Mouse (Mus musculus): ENCODE measurements at regions not wholly inside any gene's neighbourhood (a gene's known extent, or its start where the extent isn't known, plus 50 kb on each side); places are given as distances from the start of the nearest gene placed in this dataset.

DNA sequence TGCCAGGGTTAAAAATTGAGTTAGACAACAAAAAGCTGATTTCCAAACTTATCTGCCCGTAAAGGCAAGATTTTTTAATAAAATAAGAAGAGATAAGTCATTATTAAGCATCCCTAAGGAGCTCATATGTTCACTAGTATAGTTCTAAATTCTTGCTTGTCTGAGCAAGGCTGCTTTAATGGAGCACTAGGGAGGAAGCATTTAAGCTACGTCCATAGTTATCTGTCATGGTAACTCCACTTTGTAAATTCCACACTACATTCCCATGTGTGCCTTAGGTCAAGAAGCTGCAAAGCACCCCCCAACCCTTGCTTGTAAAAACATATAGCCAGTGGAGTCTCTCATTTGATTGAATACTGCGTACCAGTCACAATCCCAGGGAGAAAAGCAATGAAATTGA, 145.0 kb upstream of the Zfp804b start:
- no peaks in the 10 kb centered on the region for H3K4me1 ChIP-seq (ENCODE audit: control insufficient read depth, insufficient read depth, low read length)
- TF ChIP-seq POLR2A (IDR thresholded peaks at IDR 0.05; ENCODE audit: extremely low read depth, insufficient read depth, low read length) (no peak), CTCF (IDR thresholded peaks at IDR 0.05; ENCODE audit: low read depth, low read length) (no peak)
- no peak overlapping the region for H3K27ac ChIP-seq (replicated peaks; ENCODE audit: insufficient read depth, low read depth, low read length)
- no peak for DNase-seq (ENCODE audit: extremely low read depth, low read depth, low spot score)
- H3K27me3 ChIP-seq (ENCODE audit: control insufficient read depth, insufficient read depth, low read length), result no peaks in the 10 kb centered on the region
- H3K9ac ChIP-seq (ENCODE audit: low read depth, low read length), result no peak overlapping the region
- H3K79me2 ChIP-seq (ENCODE audit: control insufficient read depth, insufficient read depth, low read length), result no peaks in the 10 kb centered on the region
- WGBS, result 76% methylated on average over 3 of the region's 3 CpGs
- no peaks in the 10 kb centered on the region for H3K36me3 ChIP-seq (ENCODE audit: control insufficient read depth, insufficient read depth, low read length)
- H3K4me3 ChIP-seq (ENCODE audit: insufficient read depth, low read depth, low read length), result no peak overlapping the region

GRCm38 (mm10) chr5:7517520-7518181, 173.1 kb upstream of the Zfp804b start:
- WGBS, result 61% methylated on average over 3 of the region's 3 CpGs
- Histone ChIP-seq H3K27me3 (ENCODE audit: control insufficient read depth, insufficient read depth, low read length) (no peaks in the 10 kb centered on the region), H3K4me3 (ENCODE audit: insufficient read depth, low read depth, low read length) (no peak overlapping the region), H3K27ac (replicated peaks; ENCODE audit: insufficient read depth, low read depth, low read length) (no peak overlapping the region), H3K79me2 (ENCODE audit: control insufficient read depth, insufficient read depth, low read length) (no peaks in the 10 kb centered on the region), H3K36me3 (ENCODE audit: control insufficient read depth, insufficient read depth, low read length) (no peaks in the 10 kb centered on the region), H3K9ac (ENCODE audit: low read depth, low read length) (no peak overlapping the region), H3K4me1 (ENCODE audit: control insufficient read depth, insufficient read depth, low read length) (no peaks in the 10 kb centered on the region)
- TF ChIP-seq CTCF (IDR thresholded peaks at IDR 0.05; ENCODE audit: low read depth, low read length), result no peak
- TF ChIP-seq POLR2A (IDR thresholded peaks at IDR 0.05; ENCODE audit: extremely low read depth, insufficient read depth, low read length), result no peak
- no peak for DNase-seq (ENCODE audit: extremely low read depth, low read depth, low spot score)

GRCm38 (mm10) chr5:7532686-7533199, 188.2 kb upstream of the Zfp804b start:
- no peaks in the 10 kb centered on the region for H3K79me2 ChIP-seq (ENCODE audit: control insufficient read depth, insufficient read depth, low read length)
- no peaks in the 10 kb centered on the region for H3K4me1 ChIP-seq (ENCODE audit: control insufficient read depth, insufficient read depth, low read length)
- no peaks in the 10 kb centered on the region for H3K27me3 ChIP-seq (ENCODE audit: control insufficient read depth, insufficient read depth, low read length)
- TF ChIP-seq POLR2A (IDR thresholded peaks at IDR 0.05; ENCODE audit: extremely low read depth, insufficient read depth, low read length), result no peak
- TF ChIP-seq CTCF (IDR thresholded peaks at IDR 0.05; ENCODE audit: low read depth, low read length), result no peak
- H3K27ac ChIP-seq (replicated peaks; ENCODE audit: insufficient read depth, low read depth, low read length), result no peak overlapping the region
- WGBS, result 91% methylated on average over 1 of the region's 1 CpGs
- DNase-seq (ENCODE audit: extremely low read depth, low read depth, low spot score), result no peak
- H3K4me3 ChIP-seq (ENCODE audit: insufficient read depth, low read depth, low read length), result no peak overlapping the region
- no peaks in the 10 kb centered on the region for H3K36me3 ChIP-seq (ENCODE audit: control insufficient read depth, insufficient read depth, low read length)
- no peak overlapping the region for H3K9ac ChIP-seq (ENCODE audit: low read depth, low read length)

- DNase-seq (ENCODE audit: extremely low read depth, low read depth, low spot score), result no peak
- Histone ChIP-seq H3K4me3 (ENCODE audit: insufficient read depth, low read depth, low read length) (no peak overlapping the region), H3K36me3 (ENCODE audit: control insufficient read depth, insufficient read depth, low read length) (no peaks in the 10 kb centered on the region), H3K79me2 (ENCODE audit: control insufficient read depth, insufficient read depth, low read length) (no peaks in the 10 kb centered on the region), H3K27ac (replicated peaks; ENCODE audit: insufficient read depth, low read depth, low read length) (no peak overlapping the region), H3K4me1 (ENCODE audit: control insufficient read depth, insufficient read depth, low read length) (no peaks in the 10 kb centered on the region), H3K27me3 (ENCODE audit: control insufficient read depth, insufficient read depth, low read length) (no peaks in the 10 kb centered on the region), H3K9ac (ENCODE audit: low read depth, low read length) (no peak overlapping the region)
- WGBS, result 68% methylated on average over 2 of the region's 2 CpGs
- no peak for TF ChIP-seq CTCF (IDR thresholded peaks at IDR 0.05; ENCODE audit: low read depth, low read length)
- no peak for TF ChIP-seq POLR2A (IDR thresholded peaks at IDR 0.05; ENCODE audit: extremely low read depth, insufficient read depth, low read length)
Observed at GRCm38 (mm10) chr5:7539812-7540645, 195.5 kb upstream of the Zfp804b start.

- no peak for DNase-seq (ENCODE audit: extremely low read depth, low read depth, low spot score)
- 83% methylated on average over 4 of the region's 4 CpGs for WGBS
Observed at GRCm38 (mm10) chr5:7540646-7541038, 196.1 kb upstream of the Zfp804b start.

More at GRCm38 (mm10) chr5:7540646-7541038, 196.1 kb upstream of the Zfp804b start:
- TF ChIP-seq POLR2A (IDR thresholded peaks at IDR 0.05; ENCODE audit: extremely low read depth, insufficient read depth, low read length) (no peak), CTCF (IDR thresholded peaks at IDR 0.05; ENCODE audit: low read depth, low read length) (no peak)
- Histone ChIP-seq H3K36me3 (ENCODE audit: control insufficient read depth, insufficient read depth, low read length) (no peaks in the 10 kb centered on the region), H3K4me1 (ENCODE audit: control insufficient read depth, insufficient read depth, low read length) (no peaks in the 10 kb centered on the region), H3K27ac (replicated peaks; ENCODE audit: insufficient read depth, low read depth, low read length) (no peak overlapping the region), H3K4me3 (ENCODE audit: insufficient read depth, low read depth, low read length) (no peak overlapping the region), H3K79me2 (ENCODE audit: control insufficient read depth, insufficient read depth, low read length) (no peaks in the 10 kb centered on the region), H3K9ac (ENCODE audit: low read depth, low read length) (no peak overlapping the region), H3K27me3 (ENCODE audit: control insufficient read depth, insufficient read depth, low read length) (no peaks in the 10 kb centered on the region)

Data from liver, adult 2 months (tissue).